Mouse (Mus musculus) limb, embryonic 14.5 days (tissue): ENCODE measurements at regions not wholly inside any gene's neighbourhood (a gene's known extent, or its start where the extent isn't known, plus 50 kb on each side); places are given as distances from the start of the nearest gene placed in this dataset.

Experiments
- ATAC-seq: fragments of 200-750 bp; cut with Nextera tagmentation; 2 replicates; pipeline ENCODE4 v1.8.0; 2017; ENCODE audit warnings: low read depth, moderate number of reproducible peaks, moderate TSS enrichment; ENCODE audit not compliant: low FRiP score
- DNase-seq: peaks from one replicate; pipeline ENCODE4 v3.0.0-alpha.2; 2015; ENCODE audit warnings: low spot score
- H3K27ac ChIP-seq: fragments of 300-500 bp; sonication (generic); replicated peaks from 2 replicates; pipeline ENCODE4 v1.5.1; 2014; ENCODE audit warnings: low read depth, mild to moderate bottlenecking, low read length, moderate library complexity, mixed read lengths
- H3K27me3 ChIP-seq: fragments of 300-500 bp; sonication (generic); 2 replicates; pipeline ENCODE4 v1.6.1; 2014; ENCODE audit warnings: low read length, mixed read lengths; ENCODE audit not compliant: control insufficient read depth, insufficient read depth
- H3K36me3 ChIP-seq: fragments of 300-500 bp; sonication (generic); 2 replicates; pipeline ENCODE4 v1.6.1; 2014; ENCODE audit warnings: mild to moderate bottlenecking, low read length, moderate library complexity, mixed read lengths; ENCODE audit not compliant: control insufficient read depth, insufficient read depth
- H3K4me1 ChIP-seq: fragments of 300-500 bp; sonication (generic); 2 replicates; pipeline ENCODE4 v1.6.1; 2014; ENCODE audit warnings: antibody characterized with exemption, low read length, mixed read lengths; ENCODE audit not compliant: control insufficient read depth, insufficient read depth
- H3K4me2 ChIP-seq: fragments of 300-500 bp; sonication (generic); replicated peaks from 2 replicates; pipeline ENCODE4 v1.6.1; 2014; ENCODE audit warnings: low read depth, mild to moderate bottlenecking, low read length, moderate library complexity; ENCODE audit not compliant: severe bottlenecking
- H3K4me3 ChIP-seq: fragments of 300-500 bp; sonication (generic); replicated peaks from 2 replicates; pipeline ENCODE4 v1.5.1; 2014; ENCODE audit warnings: low read length
- H3K9ac ChIP-seq: fragments of 300-500 bp; sonication (generic); 2 replicates; pipeline ENCODE4 v1.6.1; 2014; ENCODE audit warnings: mild to moderate bottlenecking, low read depth, low read length, moderate library complexity; ENCODE audit not compliant: severe bottlenecking
- H3K9me3 ChIP-seq: fragments of 300-500 bp; sonication (generic); 2 replicates; pipeline ENCODE4 v1.6.1; 2016; ENCODE audit warnings: low read length; ENCODE audit not compliant: control insufficient read depth
- POLR2A ChIP-seq: fragments of 200-500 bp; IDR thresholded peaks from 2 replicates; pipeline ENCODE4 v1.8.0; 2012; ENCODE audit warnings: inconsistent platforms, mild to moderate bottlenecking, moderate library complexity, borderline replicate concordance; ENCODE audit not compliant: insufficient read depth, insufficient read length; ENCODE audit errors: extremely low read depth
- WGBS: fragments of 180-500 bp; shearing (Covaris S2); extraction: QIAGEN DNeasy Blood & Tissue Kit; methylation state at CpG from one replicate; pipeline ENCODE4 v1.1.7; 2014; 5-methylcytosine and 5-hydroxymethylcytosine counted together

- no peaks in the 10 kb centered on the region for H3K9me3 ChIP-seq
- no peak overlapping the region for H3K27ac ChIP-seq
- no peak overlapping the region for H3K4me3 ChIP-seq
- no peak overlapping the region for H3K4me2 ChIP-seq
- no peak for ATAC-seq
- 59% methylated on average over 3 of the region's 3 CpGs for WGBS
- H3K9ac ChIP-seq = no peak overlapping the region
- no peaks in the 10 kb centered on the region for H3K36me3 ChIP-seq
- no peak for TF ChIP-seq POLR2A
- H3K27me3 ChIP-seq = no peaks in the 10 kb centered on the region
- DNase-seq = peak; percentile 55
- no peaks in the 10 kb centered on the region for H3K4me1 ChIP-seq
These were observed 57.6 kb upstream of the Cd2ap start for GRCm38 (mm10) chr17:42934068-42934467.

GRCm38 (mm10) chr17:42933335-42934004 is 57.0 kb upstream of the Cd2ap start:
- ATAC-seq (no peak), DNase-seq (no peak)
- WGBS = 63% methylated on average over 7 of the region's 7 CpGs
- Histone ChIP-seq H3K27me3 (no peaks in the 10 kb centered on the region), H3K9ac (no peak overlapping the region), H3K36me3 (no peaks in the 10 kb centered on the region), H3K27ac (no peak overlapping the region), H3K4me2 (no peak overlapping the region), H3K4me1 (no peaks in the 10 kb centered on the region), H3K4me3 (no peak overlapping the region), H3K9me3 (no peaks in the 10 kb centered on the region)
- TF ChIP-seq POLR2A = no peak

GRCm38 (mm10) chr17:42927320-42927719 is 50.9 kb upstream of the Cd2ap start:
- ATAC-seq (no peak), DNase-seq (peak; percentile 15)
- TF ChIP-seq POLR2A = no peak
- Histone ChIP-seq H3K9me3 (no peaks in the 10 kb centered on the region), H3K27ac (no peak overlapping the region), H3K4me2 (no peak overlapping the region), H3K9ac (no peak overlapping the region), H3K27me3 (no peaks in the 10 kb centered on the region), H3K4me1 (no peaks in the 10 kb centered on the region), H3K4me3 (no peak overlapping the region), H3K36me3 (no peaks in the 10 kb centered on the region)
- WGBS = 59% methylated on average over 4 of the region's 4 CpGs
